Mouse (Mus musculus) testis, adult 2 months (tissue): ENCODE data around the gene Ppp1r27.

ENCODE experiments used
- CTCF ChIP-seq: fragments of 200-500 bp; IDR thresholded peaks from 2 replicates; pipeline ENCODE4 v1.5.1; 2012; ENCODE audit warnings: low read depth, mild to moderate bottlenecking, inconsistent platforms, low read length, moderate library complexity; ENCODE audit not compliant: control insufficient read depth, insufficient read depth, insufficient replicate concordance
- POLR2A ChIP-seq: fragments of 200-500 bp; IDR thresholded peaks from 2 replicates; pipeline ENCODE4 v1.6.1; 2012; ENCODE audit warnings: low read depth, mild to moderate bottlenecking, inconsistent platforms, low read length, moderate library complexity; ENCODE audit not compliant: control insufficient read depth

- TF ChIP-seq CTCF (0 out of 2 replicates have a peak, but pooled peaks have one; percentile 16), POLR2A (no peak)
These were observed 9.0 kb downstream of the Ppp1r27 start for GRCm38 (mm10) chr11:120541907-120542306.
